In the genomic region with DNA sequence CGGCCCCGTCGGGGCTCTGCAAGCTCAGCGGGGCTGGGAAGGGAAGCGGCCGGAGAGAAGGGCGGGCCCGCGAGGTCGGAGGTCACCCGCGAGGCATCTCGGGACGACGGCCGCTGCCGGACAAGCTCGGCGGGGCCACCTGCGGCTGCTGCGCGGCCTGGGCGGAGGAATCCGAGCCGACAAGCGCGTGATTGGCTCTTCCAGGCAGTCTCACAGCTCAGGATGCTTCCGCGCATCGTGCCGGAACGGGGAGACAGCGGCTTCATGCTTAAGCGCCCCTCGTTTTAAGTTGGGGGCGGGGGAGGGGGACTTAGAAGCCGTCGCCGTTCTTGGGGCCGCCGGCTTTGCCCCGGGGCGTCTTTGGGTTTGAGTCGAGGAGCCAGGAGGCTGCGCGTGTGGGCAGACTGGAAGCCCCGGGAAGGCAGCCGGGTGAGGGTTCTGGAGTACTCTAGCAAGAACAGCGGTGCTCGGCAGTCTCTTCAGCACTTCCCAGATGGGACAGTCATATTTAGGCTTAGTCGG, we compare ENCODE assay signal across 8 mouse cellular contexts. TPM values are rescaled to one million over a fixed set of nuclear protein-coding genes. Genes with fewer than 3 reads are reported as not detected.
A peak's percentile ranks its signal among the peaks of the same experiment; 100 is the strongest.
DNase-seq lines count a peak whose midpoint lies in the region; ATAC-seq and TF ChIP-seq lines count a peak whose summit lies in the region.

No protein-coding gene starts in this region.

- no peak for TF ChIP-seq CTCF in MEL (IDR thresholded peaks at IDR 0.05 in 2 of 3, conservative IDR thresholded peaks at IDR 0.05 in 1 of 3; ENCODE audit: control insufficient read depth in 1 of 3, insufficient read depth in 1 of 3, low read depth in 2 of 3, low read length in 3 of 3, poor library complexity in 1 of 3, severe bottlenecking in 1 of 3)
- TF ChIP-seq CTCF in cerebellum, adult 2 months (IDR thresholded peaks at IDR 0.05; ENCODE audit: borderline replicate concordance, insufficient read depth, low read depth, low read length): no peak
- TF ChIP-seq CTCF in forebrain, postnatal 0 days (IDR thresholded peaks at IDR 0.05; ENCODE audit: low read depth): peak; percentile 15; the same call in 1 of the 2 replicates
- TF ChIP-seq CTCF in lung, postnatal 0 days (IDR thresholded peaks at IDR 0.05): peak; percentile 21; the same call in 1 of the 2 replicates

- peaks cover 42% of the 10 kb centered on the region for H3K79me2 ChIP-seq in MEL (ENCODE audit: control insufficient read depth, insufficient read depth, low read length, poor library complexity)

- no peak; a peak in 1 of 4 replicates for TF ChIP-seq EP300 in MEL (IDR thresholded peaks at IDR 0.05; ENCODE audit: low read depth in 1 of 2, low read length in 2 of 2)
- no peak for TF ChIP-seq EP300 in lung, postnatal 0 days (IDR thresholded peaks at IDR 0.05)

- H3K9me3 ChIP-seq in MEL (replicated peaks; ENCODE audit: insufficient read depth, low read length): no peaks in the 10 kb centered on the region
- no peaks in the 10 kb centered on the region for H3K9me3 ChIP-seq in forebrain, postnatal 0 days (ENCODE audit: low read length)
- no peaks in the 10 kb centered on the region for H3K9me3 ChIP-seq in lung, postnatal 0 days (ENCODE audit: low read length)

- H3K27ac ChIP-seq in MEL (ENCODE audit: control insufficient read depth, low read depth, low read length): peak overlapping the region; percentile 83
- peak overlapping the region; percentile 90 for H3K27ac ChIP-seq in cerebellum, adult 2 months (ENCODE audit: insufficient read depth, low read length)
- peak overlapping the region; percentile 99 for H3K27ac ChIP-seq in forebrain, postnatal 0 days (ENCODE audit: low read depth, low read length)
- peak overlapping the region; percentile 100 for H3K27ac ChIP-seq in lung, postnatal 0 days (ENCODE audit: low read length)

- H3K4me3 ChIP-seq in MEL (ENCODE audit: control insufficient read depth in 1 of 2, insufficient read depth in 1 of 2, low read depth in 2 of 2, low read length in 2 of 2): peak overlapping the region; percentile 74 to 98
- peak overlapping the region; percentile 97 for H3K4me3 ChIP-seq in cerebellum, adult 2 months (replicated peaks; ENCODE audit: insufficient read depth, low read depth, low read length)
- H3K4me3 ChIP-seq in forebrain, postnatal 0 days (ENCODE audit: low read depth, low read length): peak overlapping the region; percentile 98
- peak overlapping the region; percentile 100 for H3K4me3 ChIP-seq in lung, postnatal 0 days (ENCODE audit: low read depth, low read length)

- peaks cover 2 to 7% of the 10 kb centered on the region in 2 experiments; a peak in 2 of 4 replicates for H3K4me1 ChIP-seq in MEL (ENCODE audit: control insufficient read depth in 1 of 2, insufficient read depth in 2 of 2, low read length in 2 of 2)
- peaks cover 5% of the 10 kb centered on the region; the same call in 1 of the 2 replicates for H3K4me1 ChIP-seq in cerebellum, adult 2 months (ENCODE audit: control insufficient read depth, insufficient read depth, low read length)
- H3K4me1 ChIP-seq in forebrain, postnatal 0 days (ENCODE audit: insufficient read depth): peaks cover 15% of the 10 kb centered on the region
- no peaks in the 10 kb centered on the region; the same call in 1 of the 2 replicates for H3K4me1 ChIP-seq in lung, postnatal 0 days (ENCODE audit: insufficient read depth, low read depth, low read length)

- TF ChIP-seq RAD21 in MEL (IDR thresholded peaks at IDR 0.05; ENCODE audit: low read depth, low read length): no peak

- H3K4me2 ChIP-seq in forebrain, postnatal 0 days (ENCODE audit: low read depth): peak overlapping the region; percentile 84
- peak overlapping the region; percentile 81 for H3K4me2 ChIP-seq in lung, postnatal 0 days (replicated peaks; ENCODE audit: low read depth, low read length)

- H3K9ac ChIP-seq in MEL (ENCODE audit: control insufficient read depth, low read depth, low read length, poor library complexity, severe bottlenecking): peak overlapping the region; percentile 100
- peak overlapping the region; percentile 99 for H3K9ac ChIP-seq in forebrain, postnatal 0 days
- peak overlapping the region; percentile 100 for H3K9ac ChIP-seq in lung, postnatal 0 days (replicated peaks; ENCODE audit: low read depth)

- no peaks in the 10 kb centered on the region for H3K27me3 ChIP-seq in MEL (ENCODE audit: control insufficient read depth in 1 of 2, insufficient read depth in 2 of 2, low read length in 2 of 2)
- H3K27me3 ChIP-seq in cerebellum, adult 2 months (ENCODE audit: control insufficient read depth, insufficient read depth, low read length): no peaks in the 10 kb centered on the region
- H3K27me3 ChIP-seq in forebrain, postnatal 0 days (ENCODE audit: insufficient read depth, low read length): no peaks in the 10 kb centered on the region
- no peaks in the 10 kb centered on the region for H3K27me3 ChIP-seq in lung, postnatal 0 days (replicated peaks; ENCODE audit: insufficient read depth, low read length)

- peak; percentile 84 for ATAC-seq in forebrain, postnatal 0 days
- ATAC-seq in hematopoietic stem cell, adult 5-6 weeks (replicated peaks in 1 of 2; ENCODE audit: insufficient read depth in 1 of 2, low FRiP score in 2 of 2, low TSS enrichment in 1 of 2, low read depth in 1 of 2, poor library complexity in 2 of 2, severe bottlenecking in 2 of 2): peak; percentile 58 to 77
- peak; percentile 93 for ATAC-seq in lung, postnatal 0 days

- WGBS in cerebellum, adult 2 months: under 1% methylated on average over 51 of the region's 51 CpGs
- WGBS in forebrain, postnatal 0 days: under 1% methylated on average over 47 of the region's 51 CpGs
- 0% methylated on average over 28 of the region's 51 CpGs for WGBS in lung, postnatal 0 days

- H3K36me3 ChIP-seq in MEL (ENCODE audit: control insufficient read depth in 1 of 2, insufficient read depth in 2 of 2, low read length in 2 of 2): peaks cover 2 to 20% of the 10 kb centered on the region in 2 experiments; a peak in 3 of 4 replicates
- H3K36me3 ChIP-seq in forebrain, postnatal 0 days (ENCODE audit: insufficient read depth): no peaks in the 10 kb centered on the region; the same call in 1 of the 2 replicates
- peaks cover 3% of the 10 kb centered on the region; the same call in 1 of the 2 replicates for H3K36me3 ChIP-seq in lung, postnatal 0 days (ENCODE audit: insufficient read depth, low read length)

- peak; percentile 97 for DNase-seq in MEL (ENCODE audit: low read depth, low spot score)
- peak; percentile 98 for DNase-seq in cerebellum, adult 2 months
- DNase-seq in forebrain, postnatal 0 days: peak; percentile 96
- peak; percentile 96 for DNase-seq in layer of hippocampus, adult 9-11 months
- peak; percentile 98 for DNase-seq in lung, postnatal 0 days (ENCODE audit: low spot score)
- peak; percentile 89 for DNase-seq in ovary, postnatal 14 days (ENCODE audit: low spot score)
- DNase-seq in thymus, postnatal 14 days: peak; percentile 93

- TF ChIP-seq POLR2A in MEL (IDR thresholded peaks at IDR 0.05; ENCODE audit: control insufficient read depth in 1 of 2, insufficient read depth in 1 of 2, low read depth in 1 of 2, low read length in 2 of 2, poor library complexity in 1 of 2): peak; percentile 39 to 79
- TF ChIP-seq POLR2A in cerebellum, adult 2 months (IDR thresholded peaks at IDR 0.05; ENCODE audit: borderline replicate concordance, insufficient read depth, low read length): peak; percentile 96

RNA-seq across cellular contexts. Expression of a gene that starts 1.4 kb away (rescaled TPM):
- 61.1 and 63.5 TPM in 2 replicates for total RNA-seq in MEL (2012; rRNA removed)
- polyA plus RNA-seq in MEL (2012; ENCODE audit: insufficient read depth in 1 of 2, insufficient read length in 2 of 2, low read depth in 1 of 2, low replicate concordance in 2 of 2, missing spikeins in 1 of 2): 10 to 100 TPM in 1 of 2 experiments, not detected in 1; 74.0 TPM
- 57.6 and 57.7 TPM in 2 replicates for polyA plus RNA-seq in cerebellum, adult 2 months (2012; rRNA removed)
- total RNA-seq in forebrain, postnatal 0 days (2014; rRNA removed): 111 and 116 TPM in 2 replicates
- 148 and 157 TPM in 2 replicates for polyA plus RNA-seq in forebrain, postnatal 0 days (2015; fragmentation: Nextera tagmentation; extraction: Ambion mirVana)
- 271 and 460 TPM in 2 replicates for total RNA-seq in hematopoietic stem cell, adult 5-6 weeks (2017)
- polyA plus RNA-seq in lung, postnatal 0 days (2015; fragmentation: Nextera tagmentation; extraction: Ambion mirVana): 127 and 131 TPM in 2 replicates

RNA-seq across cellular contexts. Expression of a gene that starts 14.1 kb away (rescaled TPM):
- 284 and 295 TPM in 2 replicates for total RNA-seq in MEL (2012; rRNA removed)
- 100 to 1,000 TPM; 293 to 320 TPM for polyA plus RNA-seq in MEL (2012; ENCODE audit: insufficient read depth in 1 of 2, insufficient read length in 2 of 2, low read depth in 1 of 2, low replicate concordance in 2 of 2, missing spikeins in 1 of 2)
- 269 and 280 TPM in 2 replicates for polyA plus RNA-seq in cerebellum, adult 2 months (2012; rRNA removed)
- total RNA-seq in forebrain, postnatal 0 days (2014; rRNA removed): 86.7 and 110 TPM in 2 replicates
- polyA plus RNA-seq in forebrain, postnatal 0 days (2015; fragmentation: Nextera tagmentation; extraction: Ambion mirVana): 128 and 140 TPM in 2 replicates
- total RNA-seq in hematopoietic stem cell, adult 5-6 weeks (2017): 54.6 and 73.5 TPM in 2 replicates
- polyA plus RNA-seq in lung, postnatal 0 days (2015; fragmentation: Nextera tagmentation; extraction: Ambion mirVana): 195 and 289 TPM in 2 replicates

RNA-seq across cellular contexts. Expression of a gene that starts 32.0 kb away (rescaled TPM):
- total RNA-seq in MEL (2012; rRNA removed): 54.9 and 60.1 TPM in 2 replicates
- 10 to 100 TPM in 1 of 2 experiments, not detected in 1; 33.8 TPM for polyA plus RNA-seq in MEL (2012; ENCODE audit: insufficient read depth in 1 of 2, insufficient read length in 2 of 2, low read depth in 1 of 2, low replicate concordance in 2 of 2, missing spikeins in 1 of 2)
- 45.4 and 50.6 TPM in 2 replicates for polyA plus RNA-seq in cerebellum, adult 2 months (2012; rRNA removed)
- 228 and 260 TPM in 2 replicates for total RNA-seq in forebrain, postnatal 0 days (2014; rRNA removed)
- polyA plus RNA-seq in forebrain, postnatal 0 days (2015; fragmentation: Nextera tagmentation; extraction: Ambion mirVana): 268 and 278 TPM in 2 replicates
- total RNA-seq in hematopoietic stem cell, adult 5-6 weeks (2017): 16.2 and 19.1 TPM in 2 replicates
- polyA plus RNA-seq in lung, postnatal 0 days (2015; fragmentation: Nextera tagmentation; extraction: Ambion mirVana): 42.8 and 46.0 TPM in 2 replicates

RNA-seq across cellular contexts. Expression of a gene that starts 52.1 kb away (rescaled TPM):
- 13.6 and 14.6 TPM in 2 replicates for total RNA-seq in MEL (2012; rRNA removed)
- polyA plus RNA-seq in MEL (2012; ENCODE audit: insufficient read depth in 1 of 2, insufficient read length in 2 of 2, low read depth in 1 of 2, low replicate concordance in 2 of 2, missing spikeins in 1 of 2): 1 to 10 TPM in 1 of 2 experiments, not detected in 1; 1.0 TPM
- polyA plus RNA-seq in cerebellum, adult 2 months (2012; rRNA removed): 1.4 and 1.7 TPM in 2 replicates
- total RNA-seq in forebrain, postnatal 0 days (2014; rRNA removed): 1.3 and 1.5 TPM in 2 replicates
- 0.21 and 0.85 TPM in 2 replicates for polyA plus RNA-seq in forebrain, postnatal 0 days (2015; fragmentation: Nextera tagmentation; extraction: Ambion mirVana)
- total RNA-seq in hematopoietic stem cell, adult 5-6 weeks (2017): 0.44 and 1.3 TPM in 2 replicates
- polyA plus RNA-seq in lung, postnatal 0 days (2015; fragmentation: Nextera tagmentation; extraction: Ambion mirVana): 0.21 and 0.39 TPM in 2 replicates

RNA-seq across cellular contexts. Expression of a gene that starts 59.6 kb away (rescaled TPM):
- total RNA-seq in MEL (2012; rRNA removed): 0.12 TPM in 1 of 2 replicates, not detected in the other
- polyA plus RNA-seq in MEL (2012; ENCODE audit: insufficient read depth in 1 of 2, insufficient read length in 2 of 2, low read depth in 1 of 2, low replicate concordance in 2 of 2, missing spikeins in 1 of 2): under 1 TPM in 1 of 2 experiments, not detected in 1; 0.08 TPM
- not detected in 2 replicates for polyA plus RNA-seq in cerebellum, adult 2 months (2012; rRNA removed)
- total RNA-seq in forebrain, postnatal 0 days (2014; rRNA removed): 1.6 TPM in 1 of 2 replicates, not detected in the other
- not detected in 2 replicates for polyA plus RNA-seq in forebrain, postnatal 0 days (2015; fragmentation: Nextera tagmentation; extraction: Ambion mirVana)
- total RNA-seq in hematopoietic stem cell, adult 5-6 weeks (2017): not detected in 2 replicates
- not detected in 2 replicates for polyA plus RNA-seq in lung, postnatal 0 days (2015; fragmentation: Nextera tagmentation; extraction: Ambion mirVana)

Comparison
In these comparisons a context has a peak if more than half of its experiments do, and no peak if none do; other contexts are left out.
1. Peak in every context shown above with its lines: DNase-seq, ATAC-seq, H3K4me3 ChIP-seq and H3K27ac ChIP-seq.
2. CTCF ChIP-seq: peak in forebrain, postnatal 0 days (single experiment) and lung, postnatal 0 days (single experiment); none in MEL (0 of 3) and cerebellum, adult 2 months (single experiment).